Mouse (Mus musculus) cerebellum, adult 2 months (tissue): ENCODE data around the gene Orc2. TPM values are rescaled to one million over a fixed set of nuclear protein-coding genes. Genes with fewer than 3 reads are reported as not detected.

Experiments
- DNase-seq, 2 experiments: peaks; one replicate each; pipeline ENCODE4 v3.0.0; 2021
- H3K27ac ChIP-seq: fragments of 200-500 bp; 2 replicates; pipeline ENCODE4 v1.5.1; 2012; ENCODE audit warnings: low read length, control low read depth, inconsistent platforms; ENCODE audit not compliant: insufficient read depth
- H3K27me3 ChIP-seq: fragments of 200-500 bp; 2 replicates; pipeline ENCODE4 v1.6.1; 2012; ENCODE audit warnings: inconsistent platforms, mild to moderate bottlenecking, low read length, moderate library complexity; ENCODE audit not compliant: control insufficient read depth, insufficient read depth
- H3K4me1 ChIP-seq: fragments of 200-500 bp; 2 replicates; pipeline ENCODE4 v1.6.1; 2011; ENCODE audit warnings: low read length; ENCODE audit not compliant: control insufficient read depth, insufficient read depth
- H3K4me3 ChIP-seq: fragments of 200-500 bp; replicated peaks from 2 replicates; pipeline ENCODE3; 2011; ENCODE audit warnings: mild to moderate bottlenecking, low read depth, low read length, control low read depth; ENCODE audit not compliant: insufficient read depth
- CTCF ChIP-seq: fragments of 200-500 bp; IDR thresholded peaks from 2 replicates; pipeline ENCODE4 v1.5.1; 2011; ENCODE audit warnings: low read depth, mild to moderate bottlenecking, control low read depth, low read length, moderate library complexity, borderline replicate concordance; ENCODE audit not compliant: insufficient read depth
- POLR2A ChIP-seq: fragments of 200-500 bp; IDR thresholded peaks from 2 replicates; pipeline ENCODE4 v1.6.1; 2011; ENCODE audit warnings: low read length, control low read depth, borderline replicate concordance; ENCODE audit not compliant: insufficient read depth
- WGBS: fragments of 180-500 bp; shearing (Covaris S2); methylation state at CpG from one replicate; pipeline ENCODE4 v1.1.7; 2018; 5-methylcytosine and 5-hydroxymethylcytosine counted together
- polyA plus RNA-seq: library from polyadenylated mRNA; depleted of rRNA; stranded (reverse); fragments of >200 nt; gene quantifications from 2 replicates; pipeline ENCODE4 v1.2.3, GENCODE M21; 2012; rRNA removed

The Orc2 gene
- polyA plus RNA-seq, 1 experiment = 21.6 TPM

GRCm38 (mm10) chr1:58423371-58424248, 81.3 kb downstream of the Orc2 start, which contains the start of gene Clk1:
Gene Clk1, minus strand, starts transcription at chr1:58424066.
- no peaks in the 10 kb centered on the region for H3K27me3 ChIP-seq
- H3K4me1 ChIP-seq = peaks cover 3% of the 10 kb centered on the region; the same call in 1 of the 2 replicates
- H3K27ac ChIP-seq = peak within 1 kb of the TSS; percentile 93
- peak within 1 kb of the TSS; percentile 93 for H3K4me3 ChIP-seq
- peak; percentile 97 to 99 for DNase-seq
- TF ChIP-seq POLR2A (peak; percentile 100), CTCF (no peak)
- under 1% methylated on average over 79 of the region's 79 CpGs for WGBS

DNA sequence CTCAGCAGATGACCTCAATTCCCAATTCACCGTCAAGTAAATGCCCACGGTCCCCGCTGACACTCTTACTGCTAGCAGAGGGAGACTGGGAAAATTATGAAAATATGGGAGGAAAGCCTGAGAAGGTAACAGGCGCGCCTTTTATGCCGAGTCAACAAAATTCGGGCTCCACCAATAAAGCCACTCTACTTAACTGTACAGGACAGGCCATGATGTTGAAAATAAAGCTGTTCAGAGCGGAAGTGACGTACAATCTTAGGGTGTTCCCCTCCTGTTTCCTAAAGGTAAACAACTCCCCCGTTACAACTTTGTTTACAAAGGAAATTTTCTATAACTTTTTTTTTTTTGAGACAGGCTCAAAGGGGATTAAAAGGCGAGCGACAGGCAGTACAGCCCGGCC, 82.0 kb downstream of the Orc2 start:
- WGBS = 2% methylated on average over 13 of the region's 13 CpGs
- no peaks in the 10 kb centered on the region for H3K27me3 ChIP-seq
- TF ChIP-seq CTCF (no peak), POLR2A (no peak)
- peak in 1 of 2 experiments; percentile 45 for DNase-seq
- peak overlapping the region; percentile 93 for H3K4me3 ChIP-seq
- H3K27ac ChIP-seq = no peak overlapping the region
- peaks cover 4% of the 10 kb centered on the region; the same call in 1 of the 2 replicates for H3K4me1 ChIP-seq

DNA sequence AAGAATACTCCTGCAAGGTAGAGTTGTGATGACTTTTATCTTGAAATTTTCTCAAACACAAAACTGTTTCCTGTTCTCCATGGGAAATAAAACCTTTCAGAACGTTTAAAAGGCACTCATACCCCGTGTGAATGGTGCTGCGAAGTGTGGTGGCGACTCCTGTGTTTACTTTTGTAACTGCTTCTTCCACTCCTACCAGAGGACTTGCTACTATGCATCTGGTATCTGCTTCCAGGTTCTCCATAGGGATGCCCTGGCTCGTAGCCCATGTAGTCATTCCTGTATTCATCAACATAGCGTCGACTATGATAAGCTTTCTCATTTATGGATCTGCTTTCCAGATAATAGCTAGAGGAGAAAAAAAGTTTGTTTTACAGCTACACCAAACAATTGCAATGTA, 83.9 kb downstream of the Orc2 start:
- peak; percentile 68 to 73 for DNase-seq
- Histone ChIP-seq H3K4me1 (peaks cover 4% of the 10 kb centered on the region; the same call in 1 of the 2 replicates), H3K27me3 (no peaks in the 10 kb centered on the region), H3K4me3 (peak overlapping the region; percentile 30), H3K27ac (no peak overlapping the region)
- WGBS = 2% methylated on average over 7 of the region's 7 CpGs
- TF ChIP-seq POLR2A = no peak

DNA sequence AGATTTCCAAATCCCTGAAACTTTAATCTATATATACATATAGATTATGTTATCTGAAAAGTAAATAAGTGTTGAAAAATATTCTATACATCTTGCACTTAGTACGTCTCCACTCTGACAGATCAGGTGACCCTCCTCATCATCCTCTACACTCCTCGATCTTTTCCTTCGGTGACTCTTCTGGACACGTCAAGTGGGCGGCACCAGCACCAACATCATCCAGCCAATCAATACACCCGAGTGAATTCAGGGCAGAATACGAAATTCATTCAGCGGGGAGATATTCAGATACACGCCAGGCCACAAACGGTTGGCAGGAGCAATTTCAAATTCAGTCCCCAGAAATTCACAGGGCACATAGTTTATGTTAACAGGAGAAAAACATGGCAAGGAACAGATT, 84.9 kb downstream of the Orc2 start:
- WGBS = 23% methylated on average over 10 of the region's 10 CpGs
- Histone ChIP-seq H3K27ac (no peak overlapping the region), H3K4me3 (peak overlapping the region; percentile 44), H3K27me3 (no peaks in the 10 kb centered on the region), H3K4me1 (peaks cover 4% of the 10 kb centered on the region; the same call in 1 of the 2 replicates)
- TF ChIP-seq CTCF (no peak), POLR2A (no peak)
- DNase-seq = no peak

- WGBS = 51% methylated on average over 2 of the region's 2 CpGs
- TF ChIP-seq POLR2A (no peak), CTCF (no peak)
- H3K27me3 ChIP-seq = no peaks in the 10 kb centered on the region
- DNase-seq = no peak
- no peak overlapping the region for H3K4me3 ChIP-seq
- peaks cover 4% of the 10 kb centered on the region; the same call in 1 of the 2 replicates for H3K4me1 ChIP-seq
- H3K27ac ChIP-seq = no peak overlapping the region
Observed at GRCm38 (mm10) chr1:58416048-58416447, 88.9 kb downstream of the Orc2 start.

GRCm38 (mm10) chr1:58415442-58415841, 89.5 kb downstream of the Orc2 start:
- 23% methylated on average over 1 of the region's 1 CpGs for WGBS

More at GRCm38 (mm10) chr1:58415442-58415841, 89.5 kb downstream of the Orc2 start:
- Histone ChIP-seq H3K4me1 (peaks cover 4% of the 10 kb centered on the region; the same call in 1 of the 2 replicates), H3K4me3 (no peak overlapping the region), H3K27me3 (no peaks in the 10 kb centered on the region), H3K27ac (no peak overlapping the region)
- TF ChIP-seq CTCF (no peak; the same call in 1 of the 2 replicates), POLR2A (no peak)
- no peak for DNase-seq

Other genes starting within 250 kb of the Orc2 start
- 0.02 and 0.03 TPM in 2 replicates for gene Aox2, start 226.8 kb downstream of the Orc2 start, polyA plus RNA-seq
- 72.1 and 72.3 TPM in 2 replicates for gene Bzw1, start 112.2 kb downstream of the Orc2 start, polyA plus RNA-seq
- 252 TPM in 2 replicates for gene Clk1, start 81.0 kb downstream of the Orc2 start, polyA plus RNA-seq
- gene Nif3l1, start 60.0 kb downstream of the Orc2 start, polyA plus RNA-seq = 29.1 and 32.4 TPM in 2 replicates
- gene Ppil3, start 59.6 kb downstream of the Orc2 start, polyA plus RNA-seq = 30.0 and 31.0 TPM in 2 replicates
- gene Fam126b, start 81.2 kb upstream of the Orc2 start, polyA plus RNA-seq = 21.8 and 26.3 TPM in 2 replicates
- gene Ndufb3, start 81.3 kb upstream of the Orc2 start, polyA plus RNA-seq = 242 and 268 TPM in 2 replicates
- 0.08 TPM in 1 of 2 replicates, not detected in the other for gene Als2cr12, start 190.9 kb upstream of the Orc2 start, polyA plus RNA-seq
- 15.4 and 16.1 TPM in 2 replicates for gene Cflar, start 206.4 kb upstream of the Orc2 start, polyA plus RNA-seq